Mouse (Mus musculus): ENCODE measurements at regions not wholly inside any gene's neighbourhood (a gene's known extent, or its start where the extent isn't known, plus 50 kb on each side); places are given as distances from the start of the nearest gene placed in this dataset.

- Histone ChIP-seq H3K9ac (no peak overlapping the region), H3K4me2 (no peak overlapping the region), H3K4me3 (replicated peaks) (no peak overlapping the region), H3K36me3 (no peaks in the 10 kb centered on the region), H3K4me1 (replicated peaks) (no peaks in the 10 kb centered on the region), H3K9me3 (replicated peaks) (no peaks in the 10 kb centered on the region), H3K27me3 (no peaks in the 10 kb centered on the region), H3K27ac (no peak overlapping the region)
- DNase-seq: no peak
- no peak for ATAC-seq (ENCODE audit: low read depth)
- WGBS (ENCODE audit: insufficient replicate concordance): 19% methylated on average over 11 of the region's 11 CpGs
Measured at GRCm38 (mm10) chr3:78901016-78901837, 385.1 kb downstream of the Rapgef2 start.

DNA sequence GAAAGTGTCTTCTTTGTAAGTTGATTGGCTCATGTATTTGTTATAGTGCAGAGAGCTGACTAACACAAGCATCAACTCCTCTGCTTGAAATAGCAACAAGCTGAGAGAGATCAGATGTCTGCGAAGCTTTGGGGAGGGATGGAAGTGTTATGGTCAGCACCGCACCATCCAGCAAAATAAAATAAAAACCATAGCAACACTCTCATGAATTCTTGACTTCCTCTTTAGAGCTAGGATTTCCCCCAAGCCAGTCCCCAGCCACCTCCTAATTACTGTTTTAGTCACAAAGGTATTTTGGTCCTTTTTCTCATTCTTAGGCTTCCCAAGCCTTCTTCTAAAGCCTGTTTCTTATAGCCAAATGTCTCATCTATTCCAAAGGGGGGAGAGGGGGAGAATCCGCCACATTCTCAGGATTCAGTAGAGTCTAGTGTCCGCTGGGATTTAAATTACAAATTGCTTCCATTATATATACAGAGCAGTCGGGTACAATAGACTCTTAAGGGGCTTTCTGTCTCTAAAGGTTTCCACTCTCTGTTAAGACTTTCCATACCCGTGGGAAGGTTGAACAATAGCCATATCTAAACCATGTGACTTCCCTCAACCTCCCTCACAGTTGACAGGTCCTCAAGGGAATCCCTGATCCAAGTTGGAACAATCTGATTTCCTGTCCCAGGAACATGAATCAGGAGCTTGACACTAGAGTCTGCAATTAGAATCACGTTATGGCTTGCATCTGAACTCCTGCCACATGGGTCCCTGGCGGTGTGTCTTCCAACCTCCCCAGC, 386.7 kb downstream of the Rapgef2 start:
- H3K36me3 ChIP-seq: no peaks in the 10 kb centered on the region
- H3K27ac ChIP-seq: no peak overlapping the region
- no peak for DNase-seq
- H3K9ac ChIP-seq: no peak overlapping the region
- 63% methylated on average over 8 of the region's 8 CpGs for WGBS (ENCODE audit: insufficient replicate concordance)
- H3K4me2 ChIP-seq: no peak overlapping the region
- H3K4me3 ChIP-seq (replicated peaks): no peak overlapping the region
- H3K4me1 ChIP-seq (replicated peaks): no peaks in the 10 kb centered on the region
- H3K9me3 ChIP-seq (replicated peaks): no peaks in the 10 kb centered on the region
- ATAC-seq (ENCODE audit: low read depth): no peak
- no peaks in the 10 kb centered on the region for H3K27me3 ChIP-seq

DNA sequence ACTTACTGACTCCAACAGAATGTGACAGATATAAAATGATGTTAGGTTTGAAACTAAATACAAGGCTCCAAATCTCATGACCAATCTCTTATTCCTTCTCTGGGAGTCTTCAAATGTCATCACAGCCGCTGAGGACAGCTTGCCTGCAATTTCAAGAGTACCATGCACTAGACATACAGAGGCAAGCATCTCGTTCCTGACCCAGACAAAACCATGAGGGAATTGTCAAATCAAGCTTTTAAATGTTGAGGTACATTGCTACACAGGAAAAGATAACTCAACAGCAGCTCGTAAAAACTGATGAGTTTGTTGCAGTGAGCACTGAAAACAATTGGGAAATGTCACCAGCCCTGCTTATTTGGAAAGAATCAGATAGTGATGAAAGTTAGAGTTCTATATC, 397.0 kb downstream of the Rapgef2 start:
- H3K9me3 ChIP-seq (replicated peaks): no peaks in the 10 kb centered on the region
- ATAC-seq (ENCODE audit: low read depth): no peak
- no peaks in the 10 kb centered on the region for H3K4me1 ChIP-seq (replicated peaks)
- no peak overlapping the region for H3K4me2 ChIP-seq
- WGBS (ENCODE audit: insufficient replicate concordance): 56% methylated on average over 3 of the region's 3 CpGs
- H3K36me3 ChIP-seq: no peaks in the 10 kb centered on the region
- H3K9ac ChIP-seq: no peak overlapping the region
- DNase-seq: no peak
- no peaks in the 10 kb centered on the region for H3K27me3 ChIP-seq
- no peak overlapping the region for H3K27ac ChIP-seq
- H3K4me3 ChIP-seq (replicated peaks): no peak overlapping the region

- no peak overlapping the region for H3K4me2 ChIP-seq
- DNase-seq (no peak), ATAC-seq (ENCODE audit: low read depth) (no peak)
- no peak overlapping the region for H3K27ac ChIP-seq
- no peaks in the 10 kb centered on the region for H3K9me3 ChIP-seq (replicated peaks)
- H3K4me1 ChIP-seq (replicated peaks): no peaks in the 10 kb centered on the region
- 71% methylated on average over 9 of the region's 9 CpGs for WGBS (ENCODE audit: insufficient replicate concordance)
- H3K4me3 ChIP-seq (replicated peaks): no peak overlapping the region
- no peaks in the 10 kb centered on the region for H3K36me3 ChIP-seq
- no peak overlapping the region for H3K9ac ChIP-seq
- no peaks in the 10 kb centered on the region for H3K27me3 ChIP-seq
Measured at GRCm38 (mm10) chr3:78884715-78885114, 401.6 kb downstream of the Rapgef2 start.

- no peaks in the 10 kb centered on the region for H3K4me1 ChIP-seq (replicated peaks)
- no peak overlapping the region for H3K27ac ChIP-seq
- WGBS (ENCODE audit: insufficient replicate concordance): 72% methylated on average over 11 of the region's 11 CpGs
- no peak for ATAC-seq (ENCODE audit: low read depth)
- H3K4me2 ChIP-seq: no peak overlapping the region
- DNase-seq: no peak
- no peaks in the 10 kb centered on the region for H3K27me3 ChIP-seq
- H3K36me3 ChIP-seq: no peaks in the 10 kb centered on the region
- H3K4me3 ChIP-seq (replicated peaks): no peak overlapping the region
- H3K9me3 ChIP-seq (replicated peaks): no peaks in the 10 kb centered on the region
- H3K9ac ChIP-seq: no peak overlapping the region
Measured at GRCm38 (mm10) chr3:78884029-78884428, 402.3 kb downstream of the Rapgef2 start.

- no peak for ATAC-seq (ENCODE audit: low read depth)
- H3K9ac ChIP-seq: no peak overlapping the region
Measured at GRCm38 (mm10) chr3:78880072-78880471, 406.2 kb downstream of the Rapgef2 start.

DNA sequence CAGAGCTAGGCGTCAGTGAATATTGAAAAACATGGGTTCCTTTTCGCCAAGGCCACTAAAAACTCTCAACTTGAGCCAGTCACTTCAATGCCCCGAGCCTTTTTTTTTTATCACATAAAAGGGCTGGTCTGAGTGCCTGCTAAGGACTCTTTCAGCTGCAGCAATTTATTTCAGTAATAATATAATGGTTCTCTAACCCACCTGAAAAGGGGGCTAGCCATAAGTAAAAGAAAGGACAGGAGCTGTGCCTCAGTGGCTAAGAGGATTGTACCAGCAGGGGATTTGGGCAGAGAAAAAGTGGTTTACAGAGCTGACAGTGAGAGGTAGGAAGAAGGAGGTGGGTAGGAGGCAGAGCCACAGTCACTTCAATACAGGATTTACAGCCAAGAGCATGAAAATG, 409.0 kb downstream of the Rapgef2 start:
- Histone ChIP-seq H3K27me3 (no peaks in the 10 kb centered on the region), H3K27ac (no peak overlapping the region), H3K4me3 (replicated peaks) (no peak overlapping the region), H3K4me1 (replicated peaks) (no peaks in the 10 kb centered on the region), H3K36me3 (no peaks in the 10 kb centered on the region), H3K9me3 (replicated peaks) (no peaks in the 10 kb centered on the region), H3K9ac (no peak overlapping the region), H3K4me2 (no peak overlapping the region)
- ATAC-seq (ENCODE audit: low read depth) (no peak), DNase-seq (no peak)
- WGBS (ENCODE audit: insufficient replicate concordance): 65% methylated on average over 3 of the region's 3 CpGs

More at GRCm38 (mm10) chr3:78880072-78880471, 406.2 kb downstream of the Rapgef2 start:
- Histone ChIP-seq H3K9me3 (replicated peaks) (no peaks in the 10 kb centered on the region), H3K4me2 (no peak overlapping the region), H3K36me3 (no peaks in the 10 kb centered on the region), H3K4me3 (replicated peaks) (no peak overlapping the region), H3K27ac (no peak overlapping the region), H3K27me3 (no peaks in the 10 kb centered on the region), H3K4me1 (replicated peaks) (no peaks in the 10 kb centered on the region)
- no peak for DNase-seq
- WGBS (ENCODE audit: insufficient replicate concordance): 85% methylated on average over 13 of the region's 13 CpGs

- H3K9me3 ChIP-seq (replicated peaks): no peaks in the 10 kb centered on the region
- H3K27me3 ChIP-seq: no peaks in the 10 kb centered on the region
- no peaks in the 10 kb centered on the region for H3K36me3 ChIP-seq
- DNase-seq: no peak
- H3K9ac ChIP-seq: no peak overlapping the region
- H3K4me3 ChIP-seq (replicated peaks): no peak overlapping the region
- 52% methylated on average over 1 of the region's 1 CpGs for WGBS (ENCODE audit: insufficient replicate concordance)
- no peak for ATAC-seq (ENCODE audit: low read depth)
- no peaks in the 10 kb centered on the region for H3K4me1 ChIP-seq (replicated peaks)
- H3K4me2 ChIP-seq: no peak overlapping the region
- H3K27ac ChIP-seq: no peak overlapping the region
Measured at GRCm38 (mm10) chr3:78866896-78867295, 419.4 kb downstream of the Rapgef2 start.

DNA sequence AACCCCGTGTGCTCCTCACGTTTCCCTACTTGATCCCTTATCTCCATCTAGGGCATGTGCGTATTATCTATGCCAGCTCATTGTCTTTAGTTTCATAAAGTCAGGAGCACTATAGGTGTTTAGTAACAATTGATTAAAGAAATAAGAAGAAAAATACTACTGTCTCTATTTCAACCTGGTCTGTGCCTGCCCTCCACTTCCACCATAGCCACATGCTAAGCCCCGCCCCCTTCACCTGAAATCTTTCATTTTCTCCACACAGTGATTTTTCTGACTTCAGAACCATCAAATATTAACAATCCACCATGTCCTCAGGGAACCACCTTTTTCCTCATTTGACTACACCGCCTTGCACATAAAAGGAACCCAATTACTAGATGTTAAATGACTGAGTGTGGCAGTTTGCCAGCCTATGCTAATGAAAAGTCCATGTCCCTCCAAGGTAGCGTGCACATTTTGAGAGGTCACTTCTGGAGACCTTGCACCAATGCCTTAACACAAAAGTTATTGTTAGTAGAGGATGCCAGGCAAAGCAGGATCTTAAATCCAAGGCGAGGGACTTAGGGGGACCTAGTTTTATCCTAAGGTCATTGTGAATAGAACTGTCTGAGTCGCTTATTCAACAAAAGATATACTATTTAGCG, 420.1 kb downstream of the Rapgef2 start:
- no peaks in the 10 kb centered on the region for H3K36me3 ChIP-seq
- no peak overlapping the region for H3K27ac ChIP-seq
- ATAC-seq (ENCODE audit: low read depth): no peak
- no peak overlapping the region for H3K4me2 ChIP-seq
- H3K27me3 ChIP-seq: no peaks in the 10 kb centered on the region
- H3K4me3 ChIP-seq (replicated peaks): no peak overlapping the region
- no peaks in the 10 kb centered on the region for H3K9me3 ChIP-seq (replicated peaks)
- no peaks in the 10 kb centered on the region for H3K4me1 ChIP-seq (replicated peaks)
- 63% methylated on average over 9 of the region's 9 CpGs for WGBS (ENCODE audit: insufficient replicate concordance)
- H3K9ac ChIP-seq: no peak overlapping the region
- no peak for DNase-seq

DNA sequence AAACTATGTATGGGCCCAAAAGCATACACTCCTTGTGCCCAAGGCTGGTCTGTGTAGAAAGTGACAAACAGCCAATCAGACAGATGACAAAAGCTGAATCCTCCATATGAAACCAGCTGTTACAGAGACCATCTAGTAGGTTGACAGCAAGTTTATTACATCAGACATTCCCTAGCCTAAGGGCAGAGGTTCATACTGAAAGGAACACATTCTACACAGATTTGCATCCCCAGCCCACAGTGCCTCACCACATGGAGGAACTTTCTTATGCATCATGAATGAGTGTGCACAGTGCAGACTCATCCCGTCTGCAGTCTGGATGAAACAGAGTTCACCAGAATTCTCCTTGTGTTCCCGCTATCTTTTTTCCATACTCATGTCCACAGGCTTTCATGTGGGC, 423.3 kb downstream of the Rapgef2 start:
- Histone ChIP-seq H3K9ac (no peak overlapping the region), H3K36me3 (no peaks in the 10 kb centered on the region), H3K27ac (no peak overlapping the region), H3K4me1 (replicated peaks) (no peaks in the 10 kb centered on the region), H3K4me2 (no peak overlapping the region), H3K27me3 (no peaks in the 10 kb centered on the region), H3K4me3 (replicated peaks) (no peak overlapping the region), H3K9me3 (replicated peaks) (no peaks in the 10 kb centered on the region)
- WGBS (ENCODE audit: insufficient replicate concordance): 66% methylated on average over 2 of the region's 2 CpGs
- no peak for ATAC-seq (ENCODE audit: low read depth)
- no peak for DNase-seq

GRCm38 (mm10) chr3:78846617-78847318, 439.5 kb downstream of the Rapgef2 start:
- Histone ChIP-seq H3K4me1 (replicated peaks) (no peaks in the 10 kb centered on the region), H3K36me3 (no peaks in the 10 kb centered on the region), H3K27ac (no peak overlapping the region), H3K4me2 (no peak overlapping the region), H3K9ac (no peak overlapping the region), H3K4me3 (replicated peaks) (no peak overlapping the region), H3K27me3 (no peaks in the 10 kb centered on the region), H3K9me3 (replicated peaks) (no peaks in the 10 kb centered on the region)
- no peak for DNase-seq
- ATAC-seq (ENCODE audit: low read depth): no peak
- 58% methylated on average over 7 of the region's 8 CpGs for WGBS (ENCODE audit: insufficient replicate concordance)
